Mouse (Mus musculus) heart, adult 8-10 months (tissue): ENCODE results near the gene S100a16. TPM values are rescaled to one million over a fixed set of nuclear protein-coding genes. Genes with fewer than 3 reads are reported as not detected.

ENCODE experiments used
- DNase-seq: peaks from one replicate; pipeline ENCODE4 v3.0.0; 2022; ENCODE audit warnings: low spot score
- total RNA-seq, 4 experiments: library from RNA; stranded (reverse); gene quantifications; 2 replicates each; pipeline ENCODE4 v1.2.4; 2022

S100a16 gene
- total RNA-seq, result 10 to 100 TPM; 59.8 to 77.4 (median 72.4) TPM

GRCm38 (mm10) chr3:90537141-90537904 is at the start of gene S100a16:
Gene S100a16, plus strand, starts transcription at chr3:90537254.
- peak; percentile 84 for DNase-seq

GRCm38 (mm10) chr3:90488576-90488975 is 48.5 kb upstream of the S100a16 start:
- no peak for DNase-seq

DNA sequence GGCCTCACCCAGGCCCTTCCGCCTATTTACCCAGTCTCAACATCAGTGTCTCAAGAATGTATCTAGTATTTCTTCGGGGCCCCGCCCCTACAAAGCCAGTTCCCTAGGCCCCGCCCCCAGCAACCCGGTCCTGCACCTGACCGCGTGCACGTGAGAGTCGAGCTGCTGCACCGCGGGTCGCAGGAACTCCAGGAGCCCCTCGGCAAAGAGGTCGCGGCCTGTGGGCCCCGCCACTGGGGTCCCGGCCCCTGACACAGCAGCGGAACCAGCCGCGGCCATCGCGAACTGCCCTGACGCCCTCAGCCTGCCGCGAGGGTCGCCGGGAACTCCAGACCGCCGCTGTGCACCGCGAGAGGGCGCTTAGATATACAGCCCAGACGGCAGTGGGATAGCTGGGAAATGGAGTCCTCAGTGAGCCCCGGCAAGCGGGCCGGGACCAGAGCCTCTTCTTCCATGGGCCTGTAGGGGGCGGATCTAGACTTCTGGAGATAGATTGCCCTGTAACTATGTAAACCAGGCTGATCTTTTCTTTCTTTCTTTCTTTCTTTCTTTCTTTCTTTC is 46.3 kb upstream of the S100a16 start, which contains the start of gene Snapin:
Snapin (minus strand) TSS at position 338 of the 561 bp plus-strand sequence.
- peak; percentile 96 for DNase-seq

- DNase-seq, result no peak
These were observed 45.7 kb upstream of the S100a16 start for GRCm38 (mm10) chr3:90491350-90491749.

GRCm38 (mm10) chr3:90493831-90494540 is 43.1 kb upstream of the S100a16 start:
- no peak for DNase-seq

DNA sequence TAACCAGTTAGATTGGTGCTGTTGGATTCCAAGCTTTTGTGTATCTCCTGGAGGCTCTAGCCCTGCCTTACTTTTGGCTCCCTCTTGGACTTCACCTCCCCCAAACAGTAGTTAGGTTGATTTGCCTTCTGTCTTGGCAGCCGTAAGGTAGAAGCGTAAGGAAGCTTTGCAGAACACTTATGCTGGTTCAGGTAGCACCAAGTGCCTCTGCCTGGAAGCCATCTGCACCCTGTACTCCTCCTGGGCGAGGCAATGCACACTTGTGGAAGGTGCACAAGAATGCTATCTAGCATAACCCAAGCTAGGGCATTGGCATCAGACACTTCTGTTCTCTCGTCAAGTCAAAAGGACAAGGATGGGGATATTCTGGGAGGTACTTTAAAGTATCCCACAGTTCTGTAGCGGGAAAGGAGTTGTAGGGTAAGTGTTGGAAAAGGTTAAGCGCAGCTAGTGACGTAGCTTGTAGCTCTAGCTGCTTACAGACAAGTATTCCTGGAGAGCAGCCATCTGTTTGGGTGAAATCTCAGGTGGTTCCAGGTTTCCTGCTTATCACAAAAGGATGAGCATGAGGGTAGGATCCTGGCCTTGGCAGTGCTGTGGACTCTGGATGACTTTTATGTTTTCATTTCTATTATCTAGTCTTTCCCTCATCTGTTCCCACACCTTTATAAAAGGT is 41.1 kb upstream of the S100a16 start:
- no peak for DNase-seq

DNA sequence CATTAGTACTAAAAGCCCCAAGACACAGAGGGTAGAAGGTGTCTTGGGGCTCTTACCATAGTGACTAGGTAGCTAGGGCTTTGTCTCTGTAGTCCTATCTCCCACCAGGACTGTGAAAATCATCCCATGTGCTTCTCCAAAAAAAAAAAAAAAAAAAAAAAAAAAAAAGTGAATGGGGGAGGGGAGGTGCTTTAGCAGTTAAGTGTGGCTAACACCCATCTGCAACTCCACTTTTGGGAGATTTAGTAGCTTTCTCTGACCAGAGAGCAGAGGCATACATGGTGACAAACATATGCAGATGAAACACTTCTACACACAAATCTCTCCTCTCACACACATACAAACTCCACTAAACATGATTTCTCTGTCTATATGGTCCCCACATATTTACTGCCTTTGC is 39.5 kb upstream of the S100a16 start:
- no peak for DNase-seq

DNA sequence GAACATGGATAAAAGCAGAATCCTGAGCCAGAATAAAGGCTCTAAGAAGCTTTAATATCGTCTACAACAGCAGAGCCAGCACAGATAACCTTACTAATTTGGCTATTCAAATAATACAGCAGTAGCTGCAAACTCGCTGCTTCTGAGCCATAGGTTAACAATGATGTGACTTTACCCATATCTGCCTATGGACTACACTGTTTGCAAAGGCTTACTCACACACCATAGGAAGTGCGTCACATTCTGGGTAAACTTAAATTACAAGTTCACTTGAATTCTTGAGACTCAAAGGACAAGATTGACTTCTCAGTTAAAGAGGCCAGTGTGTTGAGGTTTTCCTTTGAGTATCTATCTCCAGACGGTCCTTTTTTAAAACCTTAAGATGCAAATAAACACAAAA is 33.6 kb upstream of the S100a16 start:
- no peak for DNase-seq

GRCm38 (mm10) chr3:90505216-90505615 is 31.8 kb upstream of the S100a16 start:
- no peak for DNase-seq

- DNase-seq, result no peak
These were observed 30.7 kb upstream of the S100a16 start for GRCm38 (mm10) chr3:90506362-90506761.

- no peak for DNase-seq
These were observed 28.6 kb upstream of the S100a16 start for GRCm38 (mm10) chr3:90508287-90508949.

DNA sequence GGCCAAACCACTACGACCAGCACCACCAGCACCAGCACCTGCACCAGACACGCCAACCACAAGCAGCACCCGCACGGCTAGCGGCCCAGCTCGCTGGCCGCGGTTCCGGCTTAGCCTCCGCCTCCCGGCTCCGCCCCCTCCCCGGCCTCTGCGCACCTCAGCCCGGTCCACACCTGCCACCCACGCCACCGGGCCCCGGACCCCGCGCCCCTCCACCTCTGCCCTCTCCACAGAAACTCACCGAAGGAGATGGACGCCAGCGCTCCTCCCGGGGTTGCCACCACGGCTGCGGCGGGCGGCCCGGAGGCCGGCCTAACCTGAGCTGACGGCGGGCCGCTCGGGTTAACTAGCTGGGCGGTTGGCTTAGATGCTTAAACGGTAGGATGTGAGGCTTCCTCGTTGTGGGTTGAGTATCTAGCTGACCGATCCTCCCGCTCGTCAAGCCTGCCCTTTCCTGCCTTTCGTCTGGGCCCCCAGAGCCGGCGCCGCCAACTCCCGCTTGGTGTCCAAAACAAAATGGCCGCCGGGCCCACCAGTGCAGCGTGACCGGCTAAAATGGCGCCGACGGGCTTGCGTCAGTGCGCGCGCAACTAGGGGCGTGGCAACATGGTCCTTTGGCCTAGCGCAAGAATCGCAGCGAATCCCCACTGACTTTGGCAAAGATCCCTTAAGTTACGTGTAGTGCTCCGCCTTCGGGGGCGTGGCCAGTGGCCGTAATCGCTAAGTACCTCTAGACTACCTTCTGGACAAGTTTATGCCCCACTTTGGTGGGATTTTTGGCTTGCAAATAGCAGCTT is 27.9 kb upstream of the S100a16 start, which contains the start of gene Chtop:
Chtop (minus strand) TSS at position 549 of the 797 bp plus-strand sequence.
- DNase-seq, result peak; percentile 100

GRCm38 (mm10) chr3:90509747-90510123 is 27.3 kb upstream of the S100a16 start:
- DNase-seq, result no peak

DNA sequence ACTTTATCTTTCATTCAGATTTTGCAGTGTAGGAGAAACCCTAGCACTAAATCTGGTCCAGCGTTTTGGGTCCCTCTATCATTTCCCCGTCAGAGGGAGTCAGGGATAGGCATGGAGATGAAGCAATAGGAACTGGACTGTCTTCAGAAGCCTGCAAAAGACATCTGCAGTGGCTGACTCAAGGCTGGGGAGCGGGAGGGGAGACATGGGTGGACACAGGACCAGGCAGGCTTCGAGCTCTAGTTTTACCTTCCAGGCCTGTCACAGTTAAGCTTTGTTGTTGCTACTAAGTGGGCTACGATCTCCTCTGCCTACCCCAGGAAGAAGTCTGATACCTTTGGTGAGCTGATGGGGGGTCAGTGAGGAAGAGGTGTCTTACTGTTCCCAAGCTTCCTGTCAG is 24.8 kb upstream of the S100a16 start:
- no peak for DNase-seq

DNA sequence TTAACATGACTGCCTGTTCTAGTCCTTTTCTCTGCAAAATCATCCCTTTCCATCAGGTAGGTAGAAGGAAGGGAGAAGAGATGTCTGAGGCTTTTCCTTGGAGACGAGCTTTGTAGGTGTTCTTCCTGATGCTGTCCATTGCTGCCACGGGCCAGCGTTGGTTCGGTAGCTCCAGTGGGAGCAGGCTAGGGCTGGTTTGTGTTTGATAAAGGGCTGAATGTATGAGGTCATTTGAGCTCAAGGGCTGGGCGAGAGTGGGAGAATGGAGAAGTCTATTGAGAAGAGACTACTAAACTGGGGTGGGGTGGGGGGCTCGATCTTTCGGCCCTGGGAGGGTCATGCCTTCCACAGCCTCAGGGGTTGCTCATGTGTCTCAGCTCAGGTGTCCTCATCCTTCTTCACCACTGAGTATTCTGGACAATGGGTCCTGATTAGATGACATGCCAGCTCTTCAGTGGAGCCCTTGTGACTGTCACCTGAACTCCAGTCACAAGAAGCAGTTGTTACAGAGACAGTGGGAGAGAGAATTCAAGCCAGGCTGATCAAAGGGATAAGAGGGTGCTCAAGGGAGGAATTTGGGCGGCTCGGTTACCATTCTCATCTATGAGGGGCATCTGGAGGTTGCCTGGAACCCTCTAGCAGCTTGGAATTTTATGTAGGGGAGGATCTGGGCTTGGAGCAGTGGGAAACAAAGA is 24.0 kb upstream of the S100a16 start:
- DNase-seq, result no peak

DNA sequence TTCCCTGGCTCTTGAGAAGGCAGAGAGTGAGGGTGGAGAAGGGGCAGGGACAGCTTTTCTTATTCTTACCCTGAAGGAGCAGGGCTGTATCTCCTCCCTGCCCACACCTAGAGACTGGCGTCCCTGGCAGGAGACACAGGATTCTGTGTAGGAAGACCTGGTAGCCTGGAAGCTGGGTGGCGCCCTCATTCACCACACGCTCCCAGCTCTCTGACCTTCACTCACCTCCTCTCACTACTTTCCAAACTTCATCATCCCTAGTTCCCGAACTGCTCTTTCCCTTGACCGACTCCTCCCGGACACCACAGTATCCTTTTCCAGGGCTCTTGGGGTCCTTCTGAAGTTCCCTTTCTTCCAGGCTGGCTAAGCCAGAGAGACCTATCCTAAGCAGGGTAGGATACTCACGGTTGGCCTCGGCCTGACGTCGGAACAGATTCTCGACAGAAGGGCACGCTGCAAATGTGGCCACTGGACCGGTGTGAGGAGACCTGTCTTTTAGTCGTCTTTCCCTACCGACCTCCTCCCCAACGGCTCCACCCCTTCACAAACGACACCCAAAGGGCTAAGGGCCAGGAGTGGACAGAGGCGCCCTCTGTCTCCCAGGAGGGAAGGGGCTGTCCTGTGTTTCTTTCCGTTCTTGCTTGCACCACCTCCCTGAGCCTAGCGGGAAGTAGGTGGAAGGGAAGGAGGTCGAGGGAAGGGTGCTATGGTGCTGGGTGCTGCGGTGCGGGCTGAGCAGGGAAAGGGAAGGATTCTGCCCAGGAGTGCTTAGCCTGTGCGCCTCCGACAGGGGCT is 23.1 kb upstream of the S100a16 start, which contains the start of the genes S100a1 and S100a13:
S100a1 (minus strand) TSS at position 597 of the 795 bp plus-strand sequence.
S100a13 (plus strand) TSS at position 640 of the 795 bp plus-strand sequence.
- DNase-seq, result peak; percentile 87

DNA sequence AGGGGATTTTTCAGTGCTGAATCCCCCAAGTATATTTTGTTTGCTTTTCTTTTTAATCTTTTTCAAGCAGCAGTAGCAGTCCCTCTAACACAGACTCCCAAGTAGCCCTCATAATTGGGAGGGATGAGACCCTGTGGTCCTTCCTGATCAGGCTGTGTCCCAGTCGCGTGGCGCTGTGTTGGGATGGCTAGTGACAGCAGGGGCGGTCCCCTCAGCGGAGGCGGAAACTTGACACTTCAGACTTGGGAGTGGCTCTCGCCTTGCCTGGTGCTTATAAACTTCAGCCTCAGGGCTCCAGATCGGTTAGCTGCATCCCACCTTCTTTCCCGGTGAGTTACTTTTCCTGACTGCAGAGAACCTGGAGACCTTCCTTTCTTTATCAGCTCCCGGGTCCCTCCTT is 22.4 kb upstream of the S100a16 start:
- peak; percentile 86 for DNase-seq

DNA sequence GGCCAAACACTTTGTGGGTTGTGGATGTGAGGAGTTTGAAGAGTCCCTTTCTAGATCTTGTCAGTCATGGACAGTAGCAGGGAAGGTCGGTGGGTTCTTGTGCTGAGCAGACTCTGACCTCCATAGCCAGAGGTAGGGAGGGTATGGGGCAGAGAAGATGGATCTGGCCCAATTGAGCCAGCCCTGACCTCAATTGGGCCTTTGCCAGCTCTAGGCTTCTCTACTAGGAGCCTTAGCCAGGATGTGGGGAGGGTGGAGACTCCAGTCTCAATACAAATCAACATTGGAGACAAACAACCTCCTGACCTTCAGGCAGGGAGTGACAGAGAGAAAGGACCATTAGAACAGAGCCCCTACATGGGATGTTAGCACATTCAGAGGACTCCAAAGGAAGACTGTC is 21.8 kb upstream of the S100a16 start:
- peak; percentile 55 for DNase-seq

GRCm38 (mm10) chr3:90515789-90516188 is 21.3 kb upstream of the S100a16 start:
- no peak for DNase-seq
